Mouse (Mus musculus) olfactory bulb, adult 2 months (tissue): Measurements from ENCODE around the gene Lgals3bp.
"Not testable (repeated sequence)": the region's sequence is repeated elsewhere in the genome, so short reads cannot be mapped to it uniquely, and the experiment has no call there.

Experiments
- CTCF ChIP-seq: fragments of 200-500 bp; IDR thresholded peaks from 2 replicates; pipeline ENCODE4 v1.5.1; 2012; ENCODE audit warnings: low read depth, mild to moderate bottlenecking, low read length, moderate library complexity; ENCODE audit not compliant: insufficient read depth
- POLR2A ChIP-seq: fragments of 200-500 bp; IDR thresholded peaks from 2 replicates; pipeline ENCODE4 v1.6.1; 2012; ENCODE audit warnings: mild to moderate bottlenecking, low read depth, low read length, moderate library complexity; ENCODE audit not compliant: insufficient read depth

DNA sequence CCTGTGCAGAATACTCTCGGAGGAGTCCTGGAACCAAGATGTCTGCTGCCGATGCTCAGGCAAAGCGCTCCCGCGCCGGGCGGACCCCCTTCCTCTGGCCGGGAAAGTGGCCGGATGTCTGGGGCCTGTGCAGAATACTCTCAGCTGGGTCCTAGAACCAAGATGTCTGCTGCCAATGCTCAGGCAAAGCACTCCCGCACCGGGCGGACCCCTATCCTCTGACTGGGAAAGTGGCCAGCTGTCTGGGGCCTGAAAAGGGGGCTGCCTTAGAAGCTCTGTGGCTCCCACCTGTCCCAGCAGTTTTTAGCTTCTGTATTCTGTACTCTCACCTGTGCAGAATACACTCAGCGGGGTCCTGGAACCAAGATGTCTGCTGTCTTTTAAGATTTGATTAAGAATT, 14.1 kb downstream of the Lgals3bp start:
- TF ChIP-seq CTCF, POLR2A: not testable (repeated sequence)
